Mouse (Mus musculus) liver, embryonic 11.5 days (tissue): ENCODE measurements at regions not wholly inside any gene's neighbourhood (a gene's known extent, or its start where the extent isn't known, plus 50 kb on each side); places are given as distances from the start of the nearest gene placed in this dataset.

Experiments used
- ATAC-seq: fragments of 200-750 bp; cut with Nextera tagmentation; replicated peaks from 2 replicates; pipeline ENCODE4 v1.8.0; 2017; ENCODE audit warnings: moderate number of reproducible peaks, mild to moderate bottlenecking, moderate TSS enrichment, moderate library complexity; ENCODE audit not compliant: low FRiP score
- DNase-seq: peaks from one replicate; pipeline ENCODE4 v3.0.0-alpha.2; 2017; ENCODE audit warnings: low spot score
- H3K27ac ChIP-seq: fragments of 300-500 bp; sonication (generic); 2 replicates; pipeline ENCODE4 v1.5.1; 2014; ENCODE audit warnings: mild to moderate bottlenecking, low read depth, low read length, control low read depth
- H3K27me3 ChIP-seq: fragments of 300-500 bp; sonication (generic); replicated peaks from 2 replicates; pipeline ENCODE4 v1.6.1; 2014; ENCODE audit warnings: low read length, mixed read lengths; ENCODE audit not compliant: control insufficient read depth, insufficient read depth
- H3K36me3 ChIP-seq: fragments of 300-500 bp; sonication (generic); 2 replicates; pipeline ENCODE4 v1.6.1; 2014; ENCODE audit warnings: mild to moderate bottlenecking, low read length, moderate library complexity, mixed read lengths; ENCODE audit not compliant: control insufficient read depth, insufficient read depth
- H3K4me1 ChIP-seq: fragments of 300-500 bp; sonication (generic); replicated peaks from 2 replicates; pipeline ENCODE4 v1.6.1; 2014; ENCODE audit warnings: low read length, mixed read lengths; ENCODE audit not compliant: control insufficient read depth, insufficient read depth
- H3K4me2 ChIP-seq: fragments of 300-500 bp; sonication (generic); 2 replicates; pipeline ENCODE4 v1.6.1; 2014; ENCODE audit warnings: mild to moderate bottlenecking, control low read depth, moderate library complexity
- H3K4me3 ChIP-seq: fragments of 300-500 bp; sonication (generic); 2 replicates; pipeline ENCODE4 v1.5.1; 2014; ENCODE audit warnings: low read depth, low read length, control low read depth
- H3K9ac ChIP-seq: fragments of 300-500 bp; sonication (generic); 2 replicates; pipeline ENCODE4 v1.6.1; 2014; ENCODE audit warnings: low read depth, low read length, control low read depth
- H3K9me3 ChIP-seq: fragments of 300-500 bp; sonication (generic); 2 replicates; pipeline ENCODE4 v1.6.1; 2016; ENCODE audit warnings: low read length, inconsistent platforms, mixed read lengths; ENCODE audit not compliant: control insufficient read depth
- WGBS: fragments of 180-500 bp; shearing (Covaris S2); extraction: QIAGEN DNeasy Blood & Tissue Kit; methylation state at CpG from one replicate; pipeline ENCODE4 v1.1.7; 2014; 5-methylcytosine and 5-hydroxymethylcytosine counted together

DNA sequence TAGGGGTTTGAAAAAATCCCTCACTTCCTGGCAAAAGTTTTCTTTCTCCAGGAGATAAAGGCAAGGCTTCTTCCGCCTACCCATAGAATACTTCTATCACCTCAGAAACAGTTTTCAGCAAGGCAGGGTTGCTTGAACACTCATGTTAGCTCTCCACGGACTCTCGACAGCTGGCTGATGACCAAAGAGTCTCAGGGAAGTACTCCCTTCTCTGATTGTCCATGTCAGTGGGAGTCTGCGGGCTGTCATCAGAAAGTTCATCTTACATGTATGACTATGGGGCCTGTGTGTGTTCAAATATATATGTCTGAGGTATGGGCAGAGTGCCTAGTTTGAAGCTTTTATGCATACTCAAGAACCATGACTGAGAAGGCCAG, 464.3 kb upstream of the Zeb2 start:
- Histone ChIP-seq H3K4me2 (no peak overlapping the region), H3K4me3 (no peak overlapping the region), H3K4me1 (peaks cover 2% of the 10 kb centered on the region; the same call in 1 of the 2 replicates), H3K36me3 (no peaks in the 10 kb centered on the region), H3K27ac (no peak overlapping the region), H3K9ac (no peak overlapping the region), H3K27me3 (no peaks in the 10 kb centered on the region), H3K9me3 (no peaks in the 10 kb centered on the region)
- WGBS = 74% methylated on average over 4 of the region's 4 CpGs
- DNase-seq (no peak), ATAC-seq (no peak)

DNA sequence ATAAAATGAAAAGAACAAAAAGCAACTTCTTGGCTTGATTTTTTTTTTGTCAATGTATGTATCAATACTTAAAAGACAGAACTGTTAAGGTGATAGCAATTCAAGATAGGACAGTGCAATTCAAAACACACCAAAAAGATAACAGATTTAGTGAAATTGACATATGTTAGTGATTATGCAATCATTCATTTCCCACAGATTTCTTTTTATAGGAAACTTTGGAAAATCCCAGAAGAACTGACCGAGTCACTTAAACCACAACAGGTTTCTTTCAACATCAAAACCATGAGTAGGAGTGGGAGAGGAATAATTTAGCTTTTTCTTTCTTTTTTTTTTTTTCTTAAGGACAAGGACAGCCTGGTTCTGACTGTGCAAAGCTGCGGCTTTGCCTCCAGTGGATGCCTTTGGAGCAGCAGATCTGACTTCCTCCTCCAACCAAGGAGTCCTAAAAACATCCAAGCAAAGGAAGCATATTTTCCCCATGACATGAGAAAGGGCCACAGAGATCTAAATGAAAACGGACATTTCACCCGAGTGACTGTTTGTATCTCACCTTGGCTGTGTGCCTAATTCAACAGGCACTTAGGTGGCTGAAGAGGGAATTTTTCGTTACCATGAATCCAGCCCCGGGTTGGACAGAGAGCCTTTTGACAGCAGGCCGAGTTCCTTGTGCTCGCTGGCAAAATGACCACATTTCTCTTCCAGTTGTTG, 463.8 kb upstream of the Zeb2 start:
- H3K27ac ChIP-seq = no peak overlapping the region
- peaks cover 2% of the 10 kb centered on the region; the same call in 1 of the 2 replicates for H3K4me1 ChIP-seq
- no peak overlapping the region for H3K4me3 ChIP-seq
- H3K27me3 ChIP-seq = no peaks in the 10 kb centered on the region
- 67% methylated on average over 8 of the region's 8 CpGs for WGBS
- DNase-seq = no peak
- H3K36me3 ChIP-seq = no peaks in the 10 kb centered on the region
- no peak overlapping the region for H3K4me2 ChIP-seq
- H3K9ac ChIP-seq = no peak overlapping the region
- no peaks in the 10 kb centered on the region for H3K9me3 ChIP-seq
- ATAC-seq = no peak

DNA sequence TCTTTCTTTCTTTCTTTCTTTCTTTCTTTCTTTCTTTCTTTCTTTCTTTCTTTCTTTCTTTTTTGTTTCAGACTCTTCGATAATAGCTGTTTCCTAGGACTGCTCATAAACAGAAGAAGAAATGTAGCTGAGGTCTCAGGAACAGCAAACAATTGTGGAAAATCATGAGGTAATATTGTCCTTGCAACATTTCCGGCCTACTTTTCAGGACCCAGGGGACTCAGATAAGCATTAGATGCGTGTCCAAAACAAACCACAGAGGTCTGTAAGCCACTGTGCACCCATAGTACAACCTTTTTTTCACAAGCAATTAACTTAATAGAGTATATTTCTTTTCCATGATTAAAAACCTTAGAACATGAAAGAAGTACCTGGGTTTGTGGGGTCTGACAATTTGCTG, 455.7 kb upstream of the Zeb2 start:
- no peaks in the 10 kb centered on the region for H3K9me3 ChIP-seq
- 80% methylated on average over 3 of the region's 3 CpGs for WGBS
- no peak overlapping the region for H3K4me3 ChIP-seq
- no peak overlapping the region for H3K27ac ChIP-seq
- H3K36me3 ChIP-seq = no peaks in the 10 kb centered on the region
- no peak overlapping the region for H3K4me2 ChIP-seq
- H3K9ac ChIP-seq = no peak overlapping the region
- DNase-seq (no peak), ATAC-seq (no peak)
- no peaks in the 10 kb centered on the region for H3K4me1 ChIP-seq
- no peaks in the 10 kb centered on the region for H3K27me3 ChIP-seq

DNA sequence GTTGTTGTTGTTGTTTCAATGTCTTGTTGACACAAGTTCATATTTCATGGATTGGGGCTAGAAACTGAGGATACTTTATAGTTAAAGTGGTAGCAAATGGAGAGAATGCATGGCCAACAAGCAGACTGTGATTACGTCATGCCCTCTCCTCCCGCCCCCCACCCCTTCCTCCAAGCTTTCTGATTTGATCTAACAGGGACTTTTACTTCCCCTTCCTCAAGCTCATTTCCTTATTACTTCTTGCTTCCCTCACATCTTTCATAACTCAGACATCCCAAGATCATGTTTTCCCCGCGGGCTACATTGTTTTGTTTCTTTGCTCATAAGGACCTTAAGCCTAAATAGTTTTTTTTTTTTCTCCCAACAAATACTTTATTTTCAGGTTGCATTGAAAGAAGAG, 437.5 kb upstream of the Zeb2 start:
- H3K36me3 ChIP-seq = no peaks in the 10 kb centered on the region
- WGBS = 78% methylated on average over 4 of the region's 4 CpGs

DNA sequence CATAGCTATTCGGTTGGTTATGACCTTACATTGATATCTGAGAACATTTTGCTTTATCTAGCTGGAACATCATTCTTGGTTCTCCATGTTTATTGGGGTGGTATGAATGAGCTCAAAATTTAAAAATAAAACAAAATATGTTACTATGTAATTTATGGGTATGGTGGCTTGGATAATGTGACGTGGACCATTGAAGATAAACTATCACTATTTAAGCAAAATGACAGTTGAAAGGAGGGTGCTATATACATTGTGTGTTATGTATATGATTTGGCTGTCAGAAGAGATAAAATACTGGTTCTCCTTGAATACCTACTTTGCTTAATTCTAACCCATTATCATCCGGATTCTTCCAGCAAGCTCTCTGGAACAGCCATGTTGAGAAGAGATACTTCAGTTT, 424.2 kb upstream of the Zeb2 start:
- WGBS = 81% methylated on average over 3 of the region's 3 CpGs
- no peak for ATAC-seq

More for the DNA sequence above, 437.5 kb upstream of the Zeb2 start:
- DNase-seq (no peak), ATAC-seq (no peak)
- H3K9me3 ChIP-seq = no peaks in the 10 kb centered on the region
- no peak overlapping the region for H3K4me3 ChIP-seq
- no peaks in the 10 kb centered on the region for H3K4me1 ChIP-seq
- no peaks in the 10 kb centered on the region for H3K27me3 ChIP-seq
- no peak overlapping the region for H3K4me2 ChIP-seq
- H3K9ac ChIP-seq = no peak overlapping the region
- H3K27ac ChIP-seq = no peak overlapping the region

DNA sequence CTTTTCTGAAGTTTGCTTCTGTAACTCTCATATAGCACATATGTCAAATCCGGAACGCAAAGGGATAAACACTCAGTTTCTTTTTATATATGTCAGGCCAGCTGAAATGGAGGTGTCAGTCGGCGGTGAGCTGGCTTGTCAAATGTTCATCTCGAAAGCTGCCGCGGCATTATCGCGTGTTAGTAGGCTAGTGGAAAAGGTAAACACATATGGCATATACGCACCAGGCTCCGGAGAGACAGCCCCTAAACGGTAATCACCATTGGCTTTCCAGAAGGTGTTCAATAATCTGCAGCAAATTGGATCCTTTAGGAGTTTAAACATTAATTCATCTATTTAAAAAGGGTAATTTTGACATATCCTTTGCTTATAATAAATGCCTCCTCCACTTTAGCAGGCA, 421.8 kb upstream of the Zeb2 start:
- 89% methylated on average over 12 of the region's 12 CpGs for WGBS
- DNase-seq = no peak
- no peaks in the 10 kb centered on the region for H3K27me3 ChIP-seq
- H3K27ac ChIP-seq = no peak overlapping the region
- no peaks in the 10 kb centered on the region for H3K4me1 ChIP-seq
- no peaks in the 10 kb centered on the region for H3K36me3 ChIP-seq
- H3K9me3 ChIP-seq = no peaks in the 10 kb centered on the region
- H3K4me2 ChIP-seq = no peak overlapping the region
- no peak overlapping the region for H3K9ac ChIP-seq
- no peak overlapping the region for H3K4me3 ChIP-seq
- ATAC-seq = no peak

More for the DNA sequence above, 424.2 kb upstream of the Zeb2 start:
- H3K36me3 ChIP-seq = no peaks in the 10 kb centered on the region
- no peaks in the 10 kb centered on the region for H3K9me3 ChIP-seq
- no peak overlapping the region for H3K4me3 ChIP-seq
- H3K4me1 ChIP-seq = no peaks in the 10 kb centered on the region
- H3K27me3 ChIP-seq = no peaks in the 10 kb centered on the region
- H3K9ac ChIP-seq = no peak overlapping the region
- no peak overlapping the region for H3K4me2 ChIP-seq
- no peak for DNase-seq
- no peak overlapping the region for H3K27ac ChIP-seq

DNA sequence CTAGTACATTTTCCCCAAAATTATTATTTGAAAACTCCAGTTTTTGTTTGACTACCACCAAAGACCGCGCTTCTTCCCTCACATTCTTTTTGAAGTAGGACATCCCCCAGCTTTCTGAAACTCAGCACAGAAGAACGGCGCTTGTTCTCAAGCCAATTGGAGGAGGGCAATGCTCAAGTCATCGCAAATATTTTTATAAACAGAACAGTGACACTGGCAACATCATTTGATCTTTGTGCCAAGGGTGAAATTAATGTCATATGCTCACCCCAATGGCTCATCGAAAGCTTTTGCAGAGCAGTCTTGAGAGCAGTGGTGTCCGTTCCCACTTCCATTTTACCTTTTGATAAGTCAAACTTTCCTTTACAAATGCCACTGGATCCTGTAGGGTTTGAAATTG, 420.5 kb upstream of the Zeb2 start:
- no peaks in the 10 kb centered on the region for H3K36me3 ChIP-seq
- ATAC-seq (no peak), DNase-seq (no peak)
- no peak overlapping the region for H3K4me2 ChIP-seq
- no peak overlapping the region for H3K4me3 ChIP-seq
- no peak overlapping the region for H3K9ac ChIP-seq
- WGBS = 91% methylated on average over 7 of the region's 7 CpGs
- no peaks in the 10 kb centered on the region for H3K9me3 ChIP-seq
- no peak overlapping the region for H3K27ac ChIP-seq
- no peaks in the 10 kb centered on the region for H3K27me3 ChIP-seq
- H3K4me1 ChIP-seq = no peaks in the 10 kb centered on the region

DNA sequence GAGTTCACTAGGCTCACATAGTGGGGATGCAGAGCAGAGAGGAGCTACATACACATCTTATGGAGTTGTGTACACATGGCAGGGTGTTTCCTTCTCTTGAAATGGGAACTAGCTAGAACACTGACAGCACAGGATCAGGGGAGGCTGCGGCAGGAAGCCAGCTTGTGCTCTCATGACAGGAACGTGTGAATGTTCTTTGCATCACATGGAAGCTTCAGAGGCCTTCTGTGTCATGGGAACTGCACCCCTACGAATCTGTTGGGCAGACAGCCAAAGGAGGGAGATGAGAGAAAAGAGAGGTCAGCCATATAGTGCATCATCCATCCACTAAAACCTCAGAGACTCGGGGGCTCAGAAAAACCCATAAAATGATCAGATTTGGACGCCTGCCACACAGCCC, 417.6 kb upstream of the Zeb2 start:
- Histone ChIP-seq H3K9me3 (no peaks in the 10 kb centered on the region), H3K9ac (no peak overlapping the region), H3K27ac (no peak overlapping the region), H3K4me2 (no peak overlapping the region), H3K4me3 (no peak overlapping the region), H3K36me3 (no peaks in the 10 kb centered on the region), H3K4me1 (no peaks in the 10 kb centered on the region), H3K27me3 (no peaks in the 10 kb centered on the region)
- 68% methylated on average over 5 of the region's 5 CpGs for WGBS
- DNase-seq (no peak), ATAC-seq (no peak)

DNA sequence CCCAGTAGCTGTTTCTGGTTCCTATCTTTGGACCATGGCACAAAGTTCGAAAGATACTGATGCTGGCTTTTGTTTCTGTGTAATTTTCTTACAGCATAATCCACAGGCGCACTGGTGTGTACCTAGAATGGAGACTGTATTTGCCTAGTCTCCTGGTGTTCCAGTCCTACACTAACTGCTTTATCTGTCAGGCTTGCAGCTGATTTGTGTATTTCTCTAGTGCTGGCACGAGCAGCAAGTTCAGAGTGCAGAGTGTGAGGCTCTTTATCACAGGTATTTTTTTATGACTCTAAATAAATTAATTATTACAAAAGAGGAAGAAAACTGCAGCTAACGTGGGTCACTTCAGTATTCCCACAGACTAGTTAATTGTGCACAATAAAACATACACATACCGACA, 405.1 kb upstream of the Zeb2 start:
- Histone ChIP-seq H3K4me2 (no peak overlapping the region), H3K9me3 (no peaks in the 10 kb centered on the region)

More for the DNA sequence above, 405.1 kb upstream of the Zeb2 start:
- Histone ChIP-seq H3K27me3 (no peaks in the 10 kb centered on the region), H3K36me3 (no peaks in the 10 kb centered on the region), H3K4me1 (no peaks in the 10 kb centered on the region), H3K4me3 (no peak overlapping the region), H3K9ac (no peak overlapping the region), H3K27ac (no peak overlapping the region)
- DNase-seq = no peak
- WGBS = 70% methylated on average over 5 of the region's 5 CpGs
- no peak for ATAC-seq
